Mouse (Mus musculus): ENCODE measurements around the gene Map2k4. TPM values are rescaled to one million over a fixed set of nuclear protein-coding genes. Genes with fewer than 3 reads are reported as not detected.

The Map2k4 gene
- total and polyA plus RNA-seq, 2 experiments from 2014 or later, result 123 to 175 TPM

GRCm38 (mm10) chr11:65750546-65750945 lies 37.6 kb downstream of the Map2k4 start:
- 90% methylated on average over 3 of the region's 3 CpGs for WGBS
- no peaks in the 10 kb centered on the region for H3K4me1 ChIP-seq (ENCODE audit: insufficient read depth, low read length)
- no peak for TF ChIP-seq CTCF (IDR thresholded peaks at IDR 0.05)

GRCm38 (mm10) chr11:65747433-65747832 lies 40.7 kb downstream of the Map2k4 start:
- Histone ChIP-seq H3K27me3 (ENCODE audit: insufficient read depth, low read length) (no peaks in the 10 kb centered on the region), H3K4me2 (ENCODE audit: low read depth, low read length, poor library complexity, severe bottlenecking) (no peak overlapping the region), H3K36me3 (ENCODE audit: insufficient read depth, low read length) (no peaks in the 10 kb centered on the region), H3K9me3 (ENCODE audit: low read length) (no peaks in the 10 kb centered on the region), H3K27ac (ENCODE audit: low read depth, low read length) (no peak overlapping the region), H3K4me3 (ENCODE audit: low read depth, low read length) (no peak overlapping the region), H3K9ac (replicated peaks; ENCODE audit: low read length, poor library complexity, severe bottlenecking) (no peak overlapping the region), H3K4me1 (ENCODE audit: insufficient read depth, low read length) (no peaks in the 10 kb centered on the region)
- no peak for TF ChIP-seq CTCF (IDR thresholded peaks at IDR 0.05)
- ATAC-seq (ENCODE audit: low FRiP score), result no peak
- no peak for DNase-seq (ENCODE audit: low spot score)

More at GRCm38 (mm10) chr11:65750546-65750945, 37.6 kb downstream of the Map2k4 start:
- ATAC-seq (ENCODE audit: low FRiP score) (no peak), DNase-seq (ENCODE audit: low spot score) (no peak)
- no peaks in the 10 kb centered on the region for H3K9me3 ChIP-seq (ENCODE audit: low read length)
- no peaks in the 10 kb centered on the region for H3K36me3 ChIP-seq (ENCODE audit: insufficient read depth, low read length)
- H3K4me2 ChIP-seq (ENCODE audit: low read depth, low read length, poor library complexity, severe bottlenecking), result no peak overlapping the region
- no peak overlapping the region for H3K27ac ChIP-seq (ENCODE audit: low read depth, low read length)
- H3K27me3 ChIP-seq (ENCODE audit: insufficient read depth, low read length), result no peaks in the 10 kb centered on the region
- no peak overlapping the region for H3K4me3 ChIP-seq (ENCODE audit: low read depth, low read length)
- no peak overlapping the region for H3K9ac ChIP-seq (replicated peaks; ENCODE audit: low read length, poor library complexity, severe bottlenecking)

- no peak overlapping the region for H3K9ac ChIP-seq (replicated peaks; ENCODE audit: low read length, poor library complexity, severe bottlenecking)
- peak; percentile 82 for DNase-seq (ENCODE audit: low spot score)
- H3K4me1 ChIP-seq (ENCODE audit: insufficient read depth, low read length), result no peaks in the 10 kb centered on the region
- H3K36me3 ChIP-seq (ENCODE audit: insufficient read depth, low read length), result no peaks in the 10 kb centered on the region
- H3K4me3 ChIP-seq (ENCODE audit: low read depth, low read length), result peak overlapping the region; percentile 0; the same call in 1 of the 2 replicates
- H3K27ac ChIP-seq (ENCODE audit: low read depth, low read length), result peak overlapping the region; percentile 82
- TF ChIP-seq CTCF (IDR thresholded peaks at IDR 0.05), result no peak
- 43% methylated on average over 8 of the region's 8 CpGs for WGBS
- H3K9me3 ChIP-seq (ENCODE audit: low read length), result no peaks in the 10 kb centered on the region
- no peaks in the 10 kb centered on the region for H3K27me3 ChIP-seq (ENCODE audit: insufficient read depth, low read length)
- ATAC-seq (ENCODE audit: low FRiP score), result peak; percentile 78; the same call in 1 of the 2 replicates
- peak overlapping the region; percentile 40 for H3K4me2 ChIP-seq (ENCODE audit: low read depth, low read length, poor library complexity, severe bottlenecking)
Measured at GRCm38 (mm10) chr11:65745707-65746333, 42.3 kb downstream of the Map2k4 start.

GRCm38 (mm10) chr11:65743866-65744265 lies 44.2 kb downstream of the Map2k4 start:
- no peak for DNase-seq (ENCODE audit: low spot score)
- no peaks in the 10 kb centered on the region for H3K27me3 ChIP-seq (ENCODE audit: insufficient read depth, low read length)
- WGBS, result 96% methylated on average over 3 of the region's 3 CpGs
- no peak overlapping the region for H3K9ac ChIP-seq (replicated peaks; ENCODE audit: low read length, poor library complexity, severe bottlenecking)
- H3K4me3 ChIP-seq (ENCODE audit: low read depth, low read length), result no peak overlapping the region
- no peaks in the 10 kb centered on the region for H3K4me1 ChIP-seq (ENCODE audit: insufficient read depth, low read length)
- ATAC-seq (ENCODE audit: low FRiP score), result no peak
- no peak overlapping the region for H3K27ac ChIP-seq (ENCODE audit: low read depth, low read length)
- H3K4me2 ChIP-seq (ENCODE audit: low read depth, low read length, poor library complexity, severe bottlenecking), result peak overlapping the region; percentile 35; the same call in 1 of the 2 replicates
- H3K9me3 ChIP-seq (ENCODE audit: low read length), result no peaks in the 10 kb centered on the region
- no peaks in the 10 kb centered on the region for H3K36me3 ChIP-seq (ENCODE audit: insufficient read depth, low read length)
- TF ChIP-seq CTCF (IDR thresholded peaks at IDR 0.05), result no peak

GRCm38 (mm10) chr11:65740811-65741210 lies 47.3 kb downstream of the Map2k4 start:
- no peak overlapping the region for H3K27ac ChIP-seq (ENCODE audit: low read depth, low read length)
- DNase-seq (ENCODE audit: low spot score), result no peak
- H3K27me3 ChIP-seq (ENCODE audit: insufficient read depth, low read length), result no peaks in the 10 kb centered on the region
- no peaks in the 10 kb centered on the region for H3K4me1 ChIP-seq (ENCODE audit: insufficient read depth, low read length)
- no peak overlapping the region for H3K4me2 ChIP-seq (ENCODE audit: low read depth, low read length, poor library complexity, severe bottlenecking)
- 89% methylated on average over 5 of the region's 5 CpGs for WGBS
- no peak for ATAC-seq (ENCODE audit: low FRiP score)
- no peaks in the 10 kb centered on the region for H3K36me3 ChIP-seq (ENCODE audit: insufficient read depth, low read length)
- no peak overlapping the region for H3K9ac ChIP-seq (replicated peaks; ENCODE audit: low read length, poor library complexity, severe bottlenecking)
- H3K4me3 ChIP-seq (ENCODE audit: low read depth, low read length), result no peak overlapping the region
- no peaks in the 10 kb centered on the region for H3K9me3 ChIP-seq (ENCODE audit: low read length)
- TF ChIP-seq CTCF (IDR thresholded peaks at IDR 0.05), result no peak

- no peak for TF ChIP-seq CTCF (IDR thresholded peaks at IDR 0.05)
- WGBS, result 89% methylated on average over 2 of the region's 2 CpGs
- H3K4me1 ChIP-seq (ENCODE audit: insufficient read depth, low read length), result no peaks in the 10 kb centered on the region
- DNase-seq (ENCODE audit: low spot score) (no peak), ATAC-seq (ENCODE audit: low FRiP score) (no peak)
- no peaks in the 10 kb centered on the region for H3K36me3 ChIP-seq (ENCODE audit: insufficient read depth, low read length)
- no peak overlapping the region for H3K9ac ChIP-seq (replicated peaks; ENCODE audit: low read length, poor library complexity, severe bottlenecking)
- H3K27me3 ChIP-seq (ENCODE audit: insufficient read depth, low read length), result no peaks in the 10 kb centered on the region
- no peaks in the 10 kb centered on the region for H3K9me3 ChIP-seq (ENCODE audit: low read length)
- no peak overlapping the region for H3K4me2 ChIP-seq (ENCODE audit: low read depth, low read length, poor library complexity, severe bottlenecking)
- no peak overlapping the region for H3K27ac ChIP-seq (ENCODE audit: low read depth, low read length)
- no peak overlapping the region for H3K4me3 ChIP-seq (ENCODE audit: low read depth, low read length)
Measured at GRCm38 (mm10) chr11:65740390-65740789, 47.7 kb downstream of the Map2k4 start.

All from midbrain, postnatal 0 days (tissue).